Mouse (Mus musculus) midbrain, embryonic 11.5 days (tissue): ENCODE results near the gene Sept9. TPM values are rescaled to one million over a fixed set of nuclear protein-coding genes. Genes with fewer than 3 reads are reported as not detected.

Experiments
- ATAC-seq: fragments of 200-750 bp; cut with Nextera tagmentation; 2 replicates; pipeline ENCODE4 v1.8.0; 2017; ENCODE audit warnings: moderate TSS enrichment, moderate library complexity; ENCODE audit not compliant: low FRiP score
- DNase-seq: peaks from one replicate; pipeline ENCODE4 v3.0.0; 2015; ENCODE audit warnings: low spot score; ENCODE audit errors: missing footprints
- H3K27ac ChIP-seq: fragments of 300-500 bp; sonication (generic); 2 replicates; pipeline ENCODE4 v1.5.1; 2014; ENCODE audit warnings: low read depth, low read length
- H3K27me3 ChIP-seq: fragments of 300-500 bp; sonication (generic); 2 replicates; pipeline ENCODE4 v1.6.1; 2014; ENCODE audit warnings: mild to moderate bottlenecking, low read length, moderate library complexity, mixed read lengths; ENCODE audit not compliant: control insufficient read depth, insufficient read depth
- H3K36me3 ChIP-seq: fragments of 300-500 bp; sonication (generic); 2 replicates; pipeline ENCODE4 v1.6.1; 2014; ENCODE audit warnings: mild to moderate bottlenecking, low read length, moderate library complexity, mixed read lengths; ENCODE audit not compliant: control insufficient read depth, insufficient read depth
- H3K4me1 ChIP-seq: fragments of 300-500 bp; sonication (generic); 2 replicates; pipeline ENCODE4 v1.6.1; 2014; ENCODE audit warnings: low read length; ENCODE audit not compliant: control insufficient read depth, insufficient read depth
- H3K4me2 ChIP-seq: fragments of 300-500 bp; sonication (generic); 2 replicates; pipeline ENCODE4 v1.6.1; 2014; ENCODE audit warnings: mild to moderate bottlenecking, moderate library complexity
- H3K4me3 ChIP-seq: fragments of 300-500 bp; sonication (generic); 2 replicates; pipeline ENCODE4 v1.5.1; 2014; ENCODE audit warnings: low read depth, low read length
- H3K9ac ChIP-seq: fragments of 300-500 bp; sonication (generic); 2 replicates; pipeline ENCODE4 v1.6.1; 2014; ENCODE audit warnings: low read length
- H3K9me3 ChIP-seq: fragments of 300-500 bp; sonication (generic); 2 replicates; pipeline ENCODE4 v1.6.1; 2016; ENCODE audit warnings: low read length; ENCODE audit not compliant: control insufficient read depth
- WGBS: fragments of 180-500 bp; shearing (Covaris S2); extraction: QIAGEN DNeasy Blood & Tissue Kit; methylation state at CpG from one replicate; pipeline ENCODE4 v1.1.7; 2014; 5-methylcytosine and 5-hydroxymethylcytosine counted together
- polyA plus RNA-seq: library from polyadenylated mRNA; unstranded; fragments of >200 nt; fragmentation: Nextera tagmentation; extraction: Ambion mirVana; gene quantifications from 2 replicates; pipeline ENCODE4 v1.2.1, GENCODE M21; 2014

Sept9 gene
- polyA plus RNA-seq, 1 experiment from 2014 or later = 152 TPM

DNA sequence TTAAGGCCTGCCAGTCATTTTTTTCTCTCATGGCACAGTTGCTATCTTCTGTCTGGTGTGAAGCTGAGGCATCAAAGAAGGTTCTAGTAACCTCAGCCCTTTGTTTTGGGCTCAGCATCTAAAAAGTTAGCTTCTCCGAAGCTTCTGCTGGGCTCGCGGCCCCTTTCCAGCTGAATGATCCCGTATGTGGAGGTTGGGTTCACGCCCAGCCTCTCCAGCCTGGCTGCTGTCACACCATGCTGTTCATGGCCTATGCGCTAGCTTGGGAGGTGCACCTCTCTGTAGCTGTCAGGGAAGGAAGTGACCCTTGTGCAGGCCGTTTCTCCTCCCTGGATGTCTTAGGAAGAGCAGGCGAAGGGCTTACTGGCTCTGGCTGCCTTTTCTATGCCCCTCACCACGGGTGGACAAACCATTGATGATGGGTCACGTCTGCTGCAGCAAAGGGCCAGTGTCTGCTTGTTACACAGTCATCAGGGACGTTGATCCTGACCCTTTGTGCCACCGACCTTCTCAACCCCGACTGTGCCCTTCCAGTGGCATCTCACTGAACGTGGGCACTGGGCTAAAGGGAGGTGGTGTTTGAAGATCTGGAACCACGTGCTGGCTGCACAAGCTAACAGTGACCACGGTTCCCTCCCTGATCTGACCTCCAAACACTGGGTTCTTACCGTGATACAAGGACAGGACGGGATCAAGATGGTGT, 50.0 kb downstream of the Sept9 start:
- WGBS = 76% methylated on average over 18 of the region's 18 CpGs
- DNase-seq = no peak
- no peak overlapping the region for H3K27ac ChIP-seq

GRCm38 (mm10) chr11:117249985-117250928, 50.8 kb downstream of the Sept9 start:
- no peaks in the 10 kb centered on the region for H3K9me3 ChIP-seq
- H3K4me3 ChIP-seq = no peak overlapping the region
- H3K36me3 ChIP-seq = no peaks in the 10 kb centered on the region
- H3K27ac ChIP-seq = no peak overlapping the region
- H3K9ac ChIP-seq = no peak overlapping the region
- DNase-seq (no peak), ATAC-seq (no peak)
- WGBS = 89% methylated on average over 22 of the region's 22 CpGs
- H3K4me2 ChIP-seq = no peak overlapping the region
- H3K27me3 ChIP-seq = no peaks in the 10 kb centered on the region
- H3K4me1 ChIP-seq = peaks cover 3% of the 10 kb centered on the region; the same call in 1 of the 2 replicates

More for the DNA sequence above, 50.0 kb downstream of the Sept9 start:
- Histone ChIP-seq H3K27me3 (no peaks in the 10 kb centered on the region), H3K36me3 (no peaks in the 10 kb centered on the region), H3K4me3 (no peak overlapping the region), H3K9ac (no peak overlapping the region), H3K4me2 (no peak overlapping the region), H3K4me1 (peaks cover 3% of the 10 kb centered on the region; the same call in 1 of the 2 replicates), H3K9me3 (no peaks in the 10 kb centered on the region)
- no peak for ATAC-seq

- no peak overlapping the region for H3K27ac ChIP-seq
- 80% methylated on average over 4 of the region's 4 CpGs for WGBS
These were observed 52.3 kb downstream of the Sept9 start for GRCm38 (mm10) chr11:117251755-117252154.

DNA sequence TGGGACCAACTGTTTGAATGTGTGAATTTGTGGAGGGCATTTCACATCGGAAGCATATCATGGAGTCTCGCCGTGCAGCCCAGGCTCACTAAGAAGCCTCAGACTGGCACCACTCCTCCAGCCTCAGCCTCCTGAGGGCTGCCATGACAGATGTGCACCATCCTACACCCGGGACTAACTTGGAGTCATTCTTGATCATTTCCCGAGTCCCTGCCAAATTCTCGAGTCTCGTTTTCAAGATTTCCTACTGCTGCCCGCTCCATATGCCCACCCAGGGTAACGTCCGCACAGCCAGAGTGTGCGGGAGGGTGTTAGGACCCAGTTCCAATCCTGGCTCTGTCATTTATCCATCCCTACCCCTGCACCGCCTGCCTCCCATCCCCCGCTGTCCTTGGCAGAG, 53.4 kb downstream of the Sept9 start:
- Histone ChIP-seq H3K4me2 (no peak overlapping the region), H3K36me3 (no peaks in the 10 kb centered on the region), H3K9ac (no peak overlapping the region), H3K27ac (no peak overlapping the region), H3K4me1 (peaks cover 3% of the 10 kb centered on the region; the same call in 1 of the 2 replicates), H3K9me3 (no peaks in the 10 kb centered on the region), H3K27me3 (no peaks in the 10 kb centered on the region), H3K4me3 (no peak overlapping the region)
- 89% methylated on average over 13 of the region's 13 CpGs for WGBS
- ATAC-seq (no peak), DNase-seq (no peak)

More at GRCm38 (mm10) chr11:117251755-117252154, 52.3 kb downstream of the Sept9 start:
- Histone ChIP-seq H3K4me3 (no peak overlapping the region), H3K9ac (no peak overlapping the region), H3K4me2 (no peak overlapping the region), H3K9me3 (no peaks in the 10 kb centered on the region), H3K36me3 (no peaks in the 10 kb centered on the region), H3K4me1 (peaks cover 3% of the 10 kb centered on the region; the same call in 1 of the 2 replicates), H3K27me3 (no peaks in the 10 kb centered on the region)
- DNase-seq = no peak
- no peak for ATAC-seq

- Histone ChIP-seq H3K4me2 (no peak overlapping the region), H3K9me3 (no peaks in the 10 kb centered on the region), H3K27ac (no peak overlapping the region), H3K4me1 (no peaks in the 10 kb centered on the region), H3K36me3 (no peaks in the 10 kb centered on the region), H3K4me3 (no peak overlapping the region), H3K9ac (no peak overlapping the region), H3K27me3 (no peaks in the 10 kb centered on the region)
- WGBS = 75% methylated on average over 18 of the region's 18 CpGs
- ATAC-seq (no peak), DNase-seq (no peak)
These were observed 55.0 kb downstream of the Sept9 start for GRCm38 (mm10) chr11:117254161-117255107.

- H3K4me1 ChIP-seq = no peaks in the 10 kb centered on the region
- no peak overlapping the region for H3K27ac ChIP-seq
- no peak overlapping the region for H3K9ac ChIP-seq
- no peak for ATAC-seq
- no peaks in the 10 kb centered on the region for H3K27me3 ChIP-seq
- H3K4me3 ChIP-seq = no peak overlapping the region
- H3K4me2 ChIP-seq = no peak overlapping the region
- WGBS = 83% methylated on average over 3 of the region's 3 CpGs
- H3K9me3 ChIP-seq = no peaks in the 10 kb centered on the region
- no peaks in the 10 kb centered on the region for H3K36me3 ChIP-seq
- DNase-seq = no peak
These were observed 55.6 kb downstream of the Sept9 start for GRCm38 (mm10) chr11:117255108-117255489.

DNA sequence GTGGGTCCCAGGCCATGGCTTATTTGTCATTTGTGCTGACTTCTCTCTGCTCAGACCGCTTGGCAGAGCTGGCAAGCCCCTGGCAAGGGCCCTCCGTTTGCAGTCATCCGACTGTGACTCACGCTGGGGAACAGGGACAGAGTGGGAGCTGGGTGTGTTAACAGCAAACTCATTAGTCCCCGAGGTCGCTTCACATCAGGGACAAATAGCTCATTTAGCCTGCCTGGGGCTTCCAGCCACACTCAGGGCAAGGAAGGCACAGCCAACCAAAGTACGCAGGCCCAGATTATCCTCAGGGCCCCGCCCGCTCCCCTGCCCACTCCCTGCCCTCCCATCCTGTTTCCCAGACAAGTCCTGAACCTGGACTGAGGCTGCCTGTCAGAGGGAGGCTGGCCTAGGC, 56.6 kb downstream of the Sept9 start:
- no peak overlapping the region for H3K4me2 ChIP-seq
- no peaks in the 10 kb centered on the region for H3K36me3 ChIP-seq
- ATAC-seq = no peak
- no peaks in the 10 kb centered on the region for H3K27me3 ChIP-seq
- no peak overlapping the region for H3K4me3 ChIP-seq
- DNase-seq = no peak
- H3K27ac ChIP-seq = no peak overlapping the region
- no peaks in the 10 kb centered on the region for H3K9me3 ChIP-seq
- H3K4me1 ChIP-seq = no peaks in the 10 kb centered on the region
- H3K9ac ChIP-seq = no peak overlapping the region
- 61% methylated on average over 9 of the region's 9 CpGs for WGBS

DNA sequence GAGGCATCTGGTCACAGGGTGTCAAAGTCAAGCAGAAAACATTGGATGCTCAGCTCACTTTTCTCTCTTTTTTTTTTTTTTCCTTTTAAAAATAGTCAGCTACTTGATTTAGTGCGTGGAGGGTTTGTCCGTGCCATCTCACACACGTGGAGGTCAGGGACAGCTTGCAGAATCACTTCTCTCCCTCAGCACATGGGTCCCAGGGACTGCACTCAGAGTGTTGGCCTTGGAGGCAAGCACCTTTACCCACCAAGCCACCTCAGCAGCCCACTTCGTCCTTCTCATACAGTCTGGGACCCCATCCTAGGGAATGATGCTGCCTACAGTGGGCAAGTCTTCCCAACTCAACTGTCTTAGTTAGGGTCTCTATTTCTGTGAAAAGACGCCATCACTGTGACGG, 57.4 kb downstream of the Sept9 start:
- DNase-seq = no peak
- Histone ChIP-seq H3K4me3 (no peak overlapping the region), H3K9ac (no peak overlapping the region), H3K4me2 (no peak overlapping the region), H3K27me3 (no peaks in the 10 kb centered on the region), H3K9me3 (no peaks in the 10 kb centered on the region), H3K36me3 (no peaks in the 10 kb centered on the region), H3K4me1 (no peaks in the 10 kb centered on the region), H3K27ac (no peak overlapping the region)
- WGBS = 97% methylated on average over 6 of the region's 6 CpGs
- no peak for ATAC-seq
